Mouse (Mus musculus): ENCODE measurements around the gene Scgb3a1.

The Scgb3a1 gene

GRCm38 (mm10) chr11:49659470-49659799, 4.0 kb upstream of the Scgb3a1 start:
- DNase-seq, result no peak

DNA sequence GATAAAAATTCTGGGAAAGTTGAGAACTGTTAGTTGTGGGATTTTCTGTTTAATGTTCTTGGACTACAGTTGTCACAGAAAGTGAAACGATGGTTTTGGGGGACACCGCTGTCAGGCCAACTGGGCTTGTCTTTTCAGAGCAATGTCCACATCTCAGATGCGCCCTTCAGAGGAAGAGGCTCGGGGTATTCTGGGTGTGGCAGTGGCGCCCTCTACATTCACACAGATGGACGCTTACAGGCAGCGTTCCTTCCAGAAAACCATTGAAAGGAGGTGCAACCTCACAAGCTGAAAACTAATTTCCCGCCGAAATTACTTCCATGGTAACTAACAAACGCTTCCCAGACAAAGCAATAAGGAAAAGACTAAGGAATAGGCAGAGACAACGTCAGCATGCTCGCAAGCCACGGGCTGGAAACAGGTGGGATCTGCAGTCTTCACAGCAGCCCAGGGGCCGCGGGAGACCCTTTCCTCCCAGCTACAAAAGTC, 1.1 kb upstream of the Scgb3a1 start:
- no peak for DNase-seq

DNA sequence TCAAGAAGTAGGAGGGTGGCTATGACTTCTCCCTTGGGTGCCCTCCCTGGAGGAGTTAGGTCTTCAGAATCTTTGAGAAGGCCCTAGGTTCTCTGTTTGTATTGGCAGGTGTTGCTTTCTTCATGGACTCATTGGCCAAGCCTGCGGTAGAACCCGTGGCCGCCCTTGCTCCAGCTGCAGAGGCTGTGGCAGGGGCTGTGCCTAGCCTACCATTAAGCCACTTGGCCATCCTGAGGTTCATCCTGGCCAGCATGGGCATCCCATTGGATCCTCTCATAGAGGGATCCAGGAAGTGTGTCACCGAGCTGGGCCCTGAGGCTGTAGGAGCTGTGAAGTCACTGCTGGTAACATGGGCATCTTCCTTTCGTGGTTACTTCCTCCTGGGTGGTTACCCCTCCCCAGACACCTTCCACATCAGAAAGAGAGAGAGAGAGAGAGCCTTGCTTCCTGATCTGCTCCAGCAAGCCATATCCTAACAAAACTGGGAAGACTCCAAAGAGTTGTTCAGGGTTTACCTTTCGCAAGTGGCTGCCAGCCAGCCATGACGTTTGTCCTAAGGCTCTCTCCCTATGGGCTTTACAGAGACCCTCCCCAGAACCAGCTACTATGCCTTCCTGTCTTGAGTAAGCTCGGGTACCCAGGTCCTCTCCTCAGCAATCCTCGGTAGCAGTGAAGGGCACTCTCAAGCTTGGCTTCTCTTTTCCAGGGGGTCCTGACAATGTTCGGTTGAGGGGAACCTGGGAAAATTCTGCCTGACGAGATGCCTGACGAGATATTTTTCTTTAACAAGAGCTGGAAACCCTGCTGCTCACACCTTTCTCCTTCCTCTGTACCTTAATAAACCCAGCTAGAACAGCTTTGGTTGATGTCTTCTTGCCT, 1.1 kb downstream of the Scgb3a1 start:
- no peak for DNase-seq

GRCm38 (mm10) chr11:49665462-49665861, 2.1 kb downstream of the Scgb3a1 start:
- no peak for DNase-seq

- DNase-seq, result no peak
Observed at GRCm38 (mm10) chr11:49673433-49673832, 10.0 kb downstream of the Scgb3a1 start.

DNA sequence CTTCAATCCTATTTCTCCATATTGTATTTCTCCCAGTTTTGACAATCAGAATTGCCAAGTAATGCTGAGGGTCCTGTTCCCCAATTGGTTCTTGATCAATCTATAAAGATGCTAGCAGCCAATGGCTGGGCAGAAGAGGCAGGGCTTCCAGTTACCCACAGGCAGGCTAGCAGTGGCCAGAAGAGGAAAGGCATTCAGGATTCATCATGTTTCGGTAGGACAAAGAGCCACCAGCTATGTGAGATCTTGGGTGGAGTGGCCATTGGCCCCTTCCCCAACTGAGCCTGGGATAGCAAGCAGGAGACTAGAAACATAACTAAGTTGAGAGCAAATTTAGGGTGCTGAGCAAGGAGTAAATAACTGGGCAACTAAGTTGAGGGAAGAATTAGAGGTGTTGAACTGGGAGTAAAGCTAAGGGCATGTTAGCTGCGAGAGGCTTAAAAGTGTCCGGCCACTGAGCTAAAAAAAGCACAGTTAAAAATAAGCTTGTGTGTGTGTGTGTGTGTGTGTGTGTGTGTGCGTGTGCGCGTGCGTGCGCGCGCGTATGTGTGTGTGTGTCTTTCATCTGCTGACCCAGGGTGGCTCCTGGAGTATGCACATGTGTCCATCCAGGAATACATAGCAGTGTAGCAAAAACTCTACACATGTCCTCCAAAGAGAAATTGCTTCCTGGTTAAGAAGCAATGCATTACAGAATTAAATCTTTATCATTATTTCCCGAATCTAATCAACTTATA, 21.0 kb downstream of the Scgb3a1 start:
- DNase-seq, result no peak

DNA sequence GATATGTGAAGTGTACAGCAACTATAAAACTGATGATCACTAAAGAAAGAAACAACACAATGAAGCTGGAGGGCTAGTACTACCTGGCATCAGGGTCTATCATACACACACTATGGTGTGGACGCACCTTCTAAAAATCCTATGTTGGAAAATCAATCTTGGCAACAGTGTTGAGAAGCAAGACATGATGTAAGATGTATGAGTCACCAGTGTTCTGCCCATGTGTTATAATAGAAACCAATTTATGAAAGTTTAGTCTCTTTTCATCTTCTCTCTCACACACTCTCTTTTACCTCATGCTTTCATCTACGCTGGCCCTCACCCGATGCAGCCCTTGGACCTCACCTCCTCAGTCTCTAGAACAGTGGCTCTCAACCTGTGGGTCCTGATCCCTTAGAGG, 31.6 kb downstream of the Scgb3a1 start:
- no peak for DNase-seq

DNA sequence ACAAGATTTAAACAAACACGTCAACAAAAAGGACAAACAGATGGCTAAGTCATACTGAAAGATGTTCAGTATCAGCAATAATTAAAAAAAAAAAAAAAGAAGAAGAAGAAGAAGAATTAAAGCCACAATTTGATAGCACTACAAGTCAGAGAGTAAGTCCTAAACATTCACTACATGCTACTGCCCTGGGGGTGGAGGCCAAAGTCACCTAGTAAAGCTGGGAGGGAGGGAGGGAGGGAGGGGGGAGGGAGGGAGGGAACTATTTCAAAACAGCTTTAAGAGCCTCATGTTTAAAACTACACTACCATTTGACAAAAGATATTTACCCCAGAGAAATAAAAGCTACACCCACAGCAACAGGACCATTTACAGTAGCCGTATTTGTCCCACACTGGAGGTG, 32.3 kb downstream of the Scgb3a1 start:
- no peak for DNase-seq

DNA sequence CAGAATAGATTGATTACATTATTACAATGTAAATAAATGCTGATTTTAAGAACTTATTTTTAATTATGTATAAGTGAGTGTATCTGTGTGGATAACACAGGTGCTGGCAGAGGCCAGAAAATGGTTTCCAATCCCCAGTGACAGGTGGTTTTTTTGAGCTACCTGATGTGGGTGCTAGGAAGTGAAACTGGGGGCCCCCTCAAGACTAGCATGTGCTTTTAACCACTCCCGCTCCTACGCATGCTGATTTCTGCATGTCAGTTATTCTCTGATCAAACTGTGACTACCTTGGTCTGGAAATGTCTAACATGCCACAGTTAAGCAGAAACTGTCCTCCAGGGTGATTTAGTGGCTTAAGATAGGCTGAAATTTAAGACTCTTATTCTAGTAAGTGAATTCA, 33.1 kb downstream of the Scgb3a1 start:
- no peak for DNase-seq

DNA sequence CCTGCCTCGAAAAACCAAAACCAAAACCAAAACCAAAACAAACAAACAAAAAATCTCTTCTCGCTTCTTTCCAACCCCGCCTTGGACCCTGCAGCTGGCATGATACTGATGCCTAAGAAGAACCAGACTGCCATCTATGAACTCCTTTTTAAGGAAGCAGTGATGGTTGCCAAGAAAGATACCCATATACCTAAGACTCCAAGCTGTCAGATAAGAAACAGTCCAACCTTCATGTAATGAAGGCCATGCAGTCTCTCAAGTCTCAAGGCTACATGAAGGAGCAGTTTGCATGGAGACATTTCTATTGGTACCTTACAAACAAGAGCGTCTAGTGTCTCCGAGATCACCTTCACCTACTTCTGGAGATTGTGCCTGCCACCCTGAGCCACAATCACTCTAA, 34.4 kb downstream of the Scgb3a1 start:
- no peak for DNase-seq

DNA sequence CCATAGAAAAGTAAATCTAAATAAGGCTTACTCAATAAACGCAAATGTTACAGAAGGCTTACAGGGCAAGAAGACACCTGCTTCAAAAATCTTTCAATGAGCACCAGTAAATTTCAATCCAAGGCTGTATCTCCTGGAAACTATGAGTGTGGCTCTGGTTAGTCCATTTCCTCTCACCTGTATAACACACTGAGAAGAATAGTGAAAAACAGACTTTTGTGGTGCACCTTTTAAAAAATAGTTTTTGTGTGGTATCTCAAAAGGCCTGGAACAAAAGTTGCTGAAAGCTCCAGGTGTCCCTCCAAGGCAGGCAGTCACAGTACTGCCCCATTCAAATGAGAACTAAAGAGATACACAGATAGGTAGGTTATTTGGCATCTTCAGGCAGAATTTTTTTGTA, 35.7 kb downstream of the Scgb3a1 start:
- no peak for DNase-seq

- no peak for DNase-seq
Observed at GRCm38 (mm10) chr11:49702014-49702413, 38.6 kb downstream of the Scgb3a1 start.

GRCm38 (mm10) chr11:49704804-49705203, 41.4 kb downstream of the Scgb3a1 start:
- no peak for DNase-seq

DNA sequence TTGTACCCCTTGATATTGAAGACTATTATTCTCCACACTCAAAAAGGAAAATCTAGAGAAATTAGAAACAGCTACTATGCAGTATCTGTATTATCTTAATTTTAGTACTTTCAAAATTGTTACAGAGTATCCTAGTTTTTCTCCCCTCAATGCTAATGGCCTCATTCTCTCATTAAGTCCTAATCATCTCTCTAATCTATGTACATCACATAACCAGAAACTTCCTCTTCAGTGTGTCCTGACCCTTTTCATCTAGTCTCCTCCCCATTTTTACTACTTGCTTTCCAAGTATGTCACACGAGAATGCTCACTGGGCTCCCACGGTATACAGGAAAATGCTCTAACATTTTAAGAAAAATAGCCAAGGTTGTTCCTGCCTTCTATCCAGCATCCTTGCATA, 44.4 kb downstream of the Scgb3a1 start:
- DNase-seq, result no peak

GRCm38 (mm10) chr11:49710664-49711063, 47.3 kb downstream of the Scgb3a1 start:
- DNase-seq, result no peak

GRCm38 (mm10) chr11:49711981-49712554, 48.7 kb downstream of the Scgb3a1 start:
- no peak for DNase-seq

- peak; percentile 97 for DNase-seq
Observed at GRCm38 (mm10) chr11:49712555-49713335, 49.3 kb downstream of the Scgb3a1 start, which contains the start of gene Cnot6. Gene Cnot6, minus strand, starts transcription at chr11:49712723.

GRCm38 (mm10) chr11:49713336-49714334, 50.2 kb downstream of the Scgb3a1 start:
- DNase-seq, result peak; percentile 25
